Mouse (Mus musculus): Measurements from ENCODE around the gene Pde8b.

Pde8b gene

GRCm38 (mm10) chr13:95011546-95012257, 238.4 kb downstream of the Pde8b start:
- DNase-seq: no peak

- DNase-seq: no peak
Measured at GRCm38 (mm10) chr13:95009261-95009660, 240.9 kb downstream of the Pde8b start.

GRCm38 (mm10) chr13:95007281-95007680, 242.9 kb downstream of the Pde8b start:
- no peak for DNase-seq

- peak; percentile 35 for DNase-seq
Measured at GRCm38 (mm10) chr13:94990516-94990915, 259.6 kb downstream of the Pde8b start.

GRCm38 (mm10) chr13:94979081-94979480, 271.1 kb downstream of the Pde8b start:
- DNase-seq: peak; percentile 12

- DNase-seq: peak; percentile 96
Measured at GRCm38 (mm10) chr13:94976219-94977186, 273.6 kb downstream of the Pde8b start, which contains the start of gene Wdr41. Gene Wdr41 (plus strand): TSS chr13:94976344.

- DNase-seq: no peak
Measured at GRCm38 (mm10) chr13:94975828-94976218, 274.3 kb downstream of the Pde8b start.
